Mouse (Mus musculus) heart, postnatal 14 days (tissue): ENCODE data around the gene Irf8. TPM values are rescaled to one million over a fixed set of nuclear protein-coding genes. Genes with fewer than 3 reads are reported as not detected.
"Not testable (repeated sequence)": the region's sequence is repeated elsewhere in the genome, so short reads cannot be mapped to it uniquely, and the experiment has no call there.

Source experiments
- DNase-seq, 2 experiments: peaks; one replicate each; pipeline ENCODE4 v3.0.0; 2021 to 2022
- intact Hi-C: fragments of 180-260 bp; cut with DNase I; formaldehyde crosslinking; loops from one replicate; pipeline ENCODE4 v1.15.1; 2025
- total RNA-seq, 2 experiments: library from RNA; stranded (reverse); gene quantifications; 2 replicates each; pipeline ENCODE4 v1.2.3; 2021

The Irf8 gene
- total RNA-seq, 2 experiments from 2014 or later = 3.9 to 4.3 TPM

- no peak for DNase-seq
- intact Hi-C loops = no loop called here
Measured at GRCm38 (mm10) chr8:120715996-120716680, 20.0 kb upstream of the Irf8 start.

- intact Hi-C loops = no loop called here
- no peak for DNase-seq
Measured at GRCm38 (mm10) chr8:120719586-120720236, 16.4 kb upstream of the Irf8 start.

GRCm38 (mm10) chr8:120723025-120723424 is 13.1 kb upstream of the Irf8 start:
- intact Hi-C loops = no loop called here
- DNase-seq = no peak

- intact Hi-C loops, DNase-seq: not testable (repeated sequence)
Measured at GRCm38 (mm10) chr8:120724096-120724495, 12.1 kb upstream of the Irf8 start.

- no peak for DNase-seq
- intact Hi-C loops = no loop called here
Measured at GRCm38 (mm10) chr8:120724816-120725575, 11.2 kb upstream of the Irf8 start.

GRCm38 (mm10) chr8:120725576-120725950 is 10.6 kb upstream of the Irf8 start:
- DNase-seq = no peak
- intact Hi-C loops = no loop called here

GRCm38 (mm10) chr8:120726051-120726450 is 10.1 kb upstream of the Irf8 start:
- DNase-seq = no peak
- intact Hi-C loops = no loop called here

GRCm38 (mm10) chr8:120728488-120729160 is 7.5 kb upstream of the Irf8 start:
- no peak for DNase-seq
- intact Hi-C loops = no loop called here

GRCm38 (mm10) chr8:120731582-120731981 is 4.6 kb upstream of the Irf8 start:
- DNase-seq = no peak
- intact Hi-C loops = no loop called here

GRCm38 (mm10) chr8:120732068-120732467 is 4.1 kb upstream of the Irf8 start:
- intact Hi-C loops = no loop called here
- no peak for DNase-seq

- peak; percentile 47 to 61 for DNase-seq
- intact Hi-C loops = loop anchor here (5.0 kb wide), 2 partner anchors 39 to 54 kb away; no protein-coding TSS in a partner anchor
Measured at GRCm38 (mm10) chr8:120736486-120736885, 328 bp downstream of the Irf8 start.

GRCm38 (mm10) chr8:120737166-120737565 is 1.0 kb downstream of the Irf8 start:
- intact Hi-C loops = loop anchor here (5.0 kb wide), 2 partner anchors 40 to 55 kb away; no protein-coding TSS in a partner anchor
- no peak for DNase-seq

- intact Hi-C loops = loop anchor here (5.0 kb wide), 2 partner anchors 41 to 56 kb away; no protein-coding TSS in a partner anchor
- peak; percentile 53 to 59 for DNase-seq
Measured at GRCm38 (mm10) chr8:120738771-120739170, 2.6 kb downstream of the Irf8 start.

- no peak for DNase-seq
- intact Hi-C loops = loop anchor here (5.0 kb wide), 2 partner anchors 42 to 57 kb away; no protein-coding TSS in a partner anchor
Measured at GRCm38 (mm10) chr8:120739526-120739925, 3.4 kb downstream of the Irf8 start.

GRCm38 (mm10) chr8:120740579-120740978 is 4.4 kb downstream of the Irf8 start:
- DNase-seq = no peak
- intact Hi-C loops = no loop called here

GRCm38 (mm10) chr8:120741001-120741400 is 4.8 kb downstream of the Irf8 start:
- intact Hi-C loops = no loop called here
- DNase-seq = no peak

- no peak for DNase-seq
- intact Hi-C loops = no loop called here
Measured at GRCm38 (mm10) chr8:120741815-120742530, 5.8 kb downstream of the Irf8 start.

GRCm38 (mm10) chr8:120743149-120743897 is 7.2 kb downstream of the Irf8 start:
- peak in 1 of 2 experiments; percentile 58 for DNase-seq
- intact Hi-C loops = no loop called here

GRCm38 (mm10) chr8:120743898-120744290 is 7.7 kb downstream of the Irf8 start:
- DNase-seq = peak; percentile 43 to 48
- intact Hi-C loops = no loop called here
